Mouse (Mus musculus): ENCODE measurements around the gene Tstd2.

- TF ChIP-seq CTCF (IDR thresholded peaks at IDR 0.05; ENCODE audit: control insufficient read depth, insufficient read depth, low read length): no peak
- TF ChIP-seq POLR2A (IDR thresholded peaks at IDR 0.05; ENCODE audit: borderline replicate concordance, control insufficient read depth, low read depth, low read length): no peak
Observed at GRCm38 (mm10) chr4:46084416-46085172, 53.9 kb downstream of the Tstd2 start.

Data from bone marrow, adult 2 months (tissue).